Mouse (Mus musculus) E14TG2a.4 (cell line): ENCODE results near the gene Idua.

Experiments used
- H3K27me3 ChIP-seq: 2 replicates; pipeline ENCODE4 v1.6.1; 2014; ENCODE audit warnings: low read length, control low read depth; ENCODE audit not compliant: insufficient read depth
- H3K36me3 ChIP-seq: 2 replicates; pipeline ENCODE4 v1.6.1; 2014; ENCODE audit warnings: low read length, control low read depth; ENCODE audit not compliant: insufficient read depth
- H3K4me1 ChIP-seq: replicated peaks from 2 replicates; pipeline ENCODE4 v1.6.1; 2014; ENCODE audit warnings: low read depth, low read length, control low read depth
- H3K4me3 ChIP-seq: replicated peaks from 2 replicates; pipeline ENCODE4 v1.5.1; 2014; ENCODE audit warnings: mild to moderate bottlenecking, low read length
- H3K9me3 ChIP-seq: 2 replicates; pipeline ENCODE4 v1.6.1; 2014; ENCODE audit warnings: low read length, control low read depth
- CTCF ChIP-seq: conservative IDR thresholded peaks from 2 replicates; pipeline ENCODE4 v1.5.1; 2014; ENCODE audit warnings: low read length
- NANOG ChIP-seq: IDR thresholded peaks from 2 replicates; pipeline ENCODE4 v1.6.1; 2014; ENCODE audit warnings: borderline replicate concordance, low read length, mixed read lengths
- POU5F1 ChIP-seq: IDR thresholded peaks from 2 replicates; pipeline ENCODE4 v1.6.1; 2014; ENCODE audit warnings: low read length, borderline replicate concordance

Gene Idua

DNA sequence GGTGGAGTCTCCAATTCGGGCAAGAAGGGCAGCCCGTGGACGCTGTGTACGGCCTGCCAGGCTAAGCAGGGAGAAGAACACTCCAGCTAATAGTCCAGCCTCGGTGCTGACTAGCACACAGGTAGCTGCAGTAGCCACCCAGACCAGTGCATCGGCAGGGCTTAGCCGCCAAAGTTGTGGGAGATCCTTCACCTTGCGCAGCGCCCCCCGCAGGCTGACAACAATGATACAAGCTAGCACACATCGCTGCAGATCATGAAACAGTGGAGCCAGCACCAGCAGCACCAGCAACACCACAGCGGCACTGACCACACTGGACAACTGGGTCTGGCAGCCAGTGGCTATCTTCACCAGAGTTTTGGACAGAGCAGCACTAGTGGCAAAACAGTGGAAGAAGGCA is 11.6 kb downstream of the Idua start:
- Histone ChIP-seq H3K27me3 (peaks cover 11% of the 10 kb centered on the region), H3K4me1 (peaks cover 36% of the 10 kb centered on the region), H3K4me3 (no peak overlapping the region), H3K36me3 (peaks cover 17% of the 10 kb centered on the region), H3K9me3 (no peaks in the 10 kb centered on the region)
- no peak for TF ChIP-seq NANOG
- TF ChIP-seq CTCF, result peak; percentile 24

DNA sequence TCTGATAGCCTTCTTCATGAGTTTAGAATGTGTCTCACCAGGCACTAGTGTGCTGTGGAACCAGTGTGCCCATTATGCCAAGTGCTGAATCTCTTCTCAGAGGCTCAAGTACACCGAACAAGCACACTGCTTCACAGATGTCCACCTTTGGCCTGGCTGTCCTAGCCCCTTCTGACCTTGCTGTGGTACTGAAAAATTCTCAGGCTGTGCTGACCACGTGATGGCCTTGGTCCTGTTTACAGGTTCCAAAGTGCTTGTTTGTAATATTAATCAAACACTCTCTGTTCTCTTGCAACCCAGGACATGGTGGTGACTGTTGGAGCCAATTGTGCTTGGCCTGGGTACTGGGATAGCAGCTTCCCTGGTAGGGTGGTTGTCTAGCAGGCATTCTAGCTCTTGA is 14.5 kb downstream of the Idua start:
- TF ChIP-seq NANOG (no peak), CTCF (no peak)
- Histone ChIP-seq H3K4me3 (no peak overlapping the region), H3K27me3 (peaks cover 15% of the 10 kb centered on the region), H3K4me1 (peaks cover 33% of the 10 kb centered on the region), H3K36me3 (peaks cover 17% of the 10 kb centered on the region), H3K9me3 (no peaks in the 10 kb centered on the region)

DNA sequence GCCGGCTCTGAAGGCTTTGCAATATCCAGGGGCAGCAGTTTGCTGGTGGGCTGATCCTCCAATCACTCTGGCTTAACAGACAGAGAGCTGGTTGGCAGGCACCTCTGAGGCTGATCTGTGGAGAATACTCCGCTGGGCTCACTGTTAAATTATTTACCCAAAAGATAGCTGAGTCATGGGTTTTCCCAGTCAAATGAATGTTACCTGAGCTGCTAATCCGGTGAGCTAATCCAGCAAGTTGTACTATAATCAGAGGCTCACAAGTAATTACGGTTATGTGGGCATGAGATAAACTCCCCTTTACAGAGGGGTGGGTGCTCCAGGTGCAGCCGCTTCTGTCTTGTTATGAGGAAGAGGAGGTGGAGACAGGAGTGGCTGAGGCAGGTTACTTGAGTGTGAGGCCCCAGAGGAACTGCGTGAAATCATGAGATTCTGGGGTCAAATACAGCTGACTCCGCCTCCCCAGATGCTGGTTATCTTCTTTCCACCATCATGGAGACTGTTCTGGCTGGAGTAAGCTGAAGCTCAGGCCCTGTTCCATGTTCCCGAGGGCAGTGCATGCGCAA is 15.2 kb downstream of the Idua start, which contains the start of gene Slc26a1:
Gene Slc26a1 (minus strand): TSS at position 319 of the 566 bp plus-strand sequence.
- Histone ChIP-seq H3K4me1 (peaks cover 31% of the 10 kb centered on the region), H3K9me3 (no peaks in the 10 kb centered on the region), H3K27me3 (peaks cover 15% of the 10 kb centered on the region), H3K4me3 (no peak within 1 kb of the TSS), H3K36me3 (peaks cover 17% of the 10 kb centered on the region)
- no peak for TF ChIP-seq NANOG
- TF ChIP-seq POU5F1, result no peak
- TF ChIP-seq CTCF, result no peak

DNA sequence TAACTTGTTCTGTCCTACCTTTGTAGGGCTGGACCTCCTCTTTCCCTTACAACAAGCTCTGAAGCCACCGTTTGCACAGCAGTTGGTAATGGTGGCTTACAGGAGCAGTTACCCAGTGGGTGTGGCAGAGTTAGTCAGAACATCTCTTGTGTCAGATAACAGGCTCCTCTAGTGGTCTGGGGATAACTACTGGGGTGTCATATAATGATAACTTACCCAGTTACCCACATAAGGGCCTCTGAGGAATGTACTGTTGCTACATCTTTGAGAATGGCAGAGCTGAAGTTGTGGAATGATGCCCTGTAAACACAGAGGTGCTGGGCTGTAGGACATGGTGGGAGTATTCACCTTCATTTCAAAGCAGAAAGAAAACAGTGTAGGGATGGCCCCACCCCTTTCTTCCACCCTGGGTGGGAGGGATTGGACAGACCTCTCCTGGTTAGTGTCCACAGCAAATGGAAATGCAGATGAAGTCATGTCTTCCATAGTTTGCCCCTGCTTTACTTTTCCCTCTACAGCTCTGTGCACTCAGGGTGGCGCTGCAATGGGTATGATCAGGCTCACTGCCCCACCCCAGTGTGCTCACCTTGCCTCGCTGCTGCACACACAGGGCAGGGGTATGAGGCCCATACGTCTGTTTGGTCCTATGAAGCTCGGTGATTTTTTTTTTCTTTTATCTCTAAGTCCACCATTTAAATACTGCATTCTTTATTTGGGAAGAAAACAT is 16.8 kb downstream of the Idua start:
- TF ChIP-seq POU5F1 (no peak), CTCF (no peak), NANOG (no peak)
- Histone ChIP-seq H3K27me3 (peaks cover 15% of the 10 kb centered on the region), H3K4me3 (peak overlapping the region; percentile 75), H3K9me3 (no peaks in the 10 kb centered on the region), H3K4me1 (peaks cover 25% of the 10 kb centered on the region), H3K36me3 (peaks cover 12% of the 10 kb centered on the region)

DNA sequence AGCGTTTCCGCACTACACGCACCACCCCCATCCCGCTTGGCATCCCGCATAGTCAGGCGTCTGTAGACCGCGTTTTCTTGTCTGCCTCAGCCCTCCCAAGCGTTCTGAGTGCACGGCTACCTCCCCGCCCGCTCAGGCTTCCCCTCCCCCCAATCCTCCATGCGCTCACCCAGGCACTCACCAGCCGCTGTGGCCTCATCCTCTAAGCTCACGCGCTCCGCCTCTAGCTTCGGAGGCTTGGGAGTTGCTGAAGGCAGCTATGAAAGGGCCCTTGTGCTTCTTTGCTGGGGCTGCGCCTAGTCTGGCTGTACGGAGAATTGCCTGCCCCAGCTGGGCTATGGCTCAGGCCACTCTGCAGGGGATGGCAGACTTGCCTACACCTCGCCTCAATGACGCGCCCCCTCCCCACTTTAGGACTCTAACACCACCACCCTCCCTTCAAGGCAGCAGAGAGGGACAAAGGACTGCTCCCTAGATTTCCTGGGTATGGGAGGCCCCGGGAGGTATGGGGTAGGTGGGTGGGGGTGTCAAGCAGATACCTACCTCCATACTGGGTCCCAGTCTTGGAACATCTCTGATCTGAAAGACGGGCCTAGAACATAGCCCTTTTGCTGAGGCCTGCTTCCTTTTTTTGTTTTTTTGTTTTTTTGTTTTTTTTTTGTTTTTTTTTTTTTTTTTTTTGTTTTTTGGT is 17.6 kb downstream of the Idua start:
- Histone ChIP-seq H3K4me1 (peaks cover 25% of the 10 kb centered on the region), H3K27me3 (peaks cover 15% of the 10 kb centered on the region), H3K9me3 (no peaks in the 10 kb centered on the region), H3K4me3 (peak overlapping the region; percentile 75), H3K36me3 (0 out of 2 replicates have a peak, but pooled peaks cover 5% of the 10 kb centered on the region)
- TF ChIP-seq POU5F1, result no peak
- TF ChIP-seq NANOG, result no peak
- TF ChIP-seq CTCF, result no peak

DNA sequence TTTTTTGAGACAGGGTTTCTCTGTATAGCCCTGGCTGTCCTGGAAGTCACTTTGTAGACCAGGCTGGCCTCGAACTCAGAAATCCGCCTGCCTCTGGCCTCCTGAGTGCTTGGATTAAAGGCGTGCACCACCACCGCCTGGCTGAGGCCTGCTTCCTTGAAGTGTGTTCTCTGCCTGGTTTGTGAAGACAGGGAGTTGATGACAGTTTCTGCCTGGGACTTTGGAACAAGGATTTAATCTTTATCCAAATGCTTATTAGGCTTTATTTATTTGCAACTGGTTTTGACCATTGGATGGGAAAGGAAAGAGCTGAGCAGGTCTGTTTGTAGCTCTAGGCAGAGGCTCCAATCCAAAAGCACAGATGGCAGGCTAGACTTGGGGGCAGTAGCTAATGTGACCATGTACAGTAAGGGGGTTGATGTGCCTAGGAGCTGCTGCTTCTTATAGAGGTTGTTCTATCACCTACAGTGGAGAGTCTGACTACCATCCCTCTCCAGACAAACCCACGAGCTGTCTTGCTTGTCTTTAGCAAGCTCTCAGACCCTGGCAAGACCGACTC is 18.2 kb downstream of the Idua start:
- peaks cover 15% of the 10 kb centered on the region for H3K27me3 ChIP-seq
- TF ChIP-seq NANOG (no peak), CTCF (no peak), POU5F1 (no peak)
- H3K4me1 ChIP-seq, result peaks cover 25% of the 10 kb centered on the region
- H3K4me3 ChIP-seq, result no peak overlapping the region
- H3K9me3 ChIP-seq, result no peaks in the 10 kb centered on the region
- 0 out of 2 replicates have a peak, but pooled peaks cover 3% of the 10 kb centered on the region for H3K36me3 ChIP-seq

DNA sequence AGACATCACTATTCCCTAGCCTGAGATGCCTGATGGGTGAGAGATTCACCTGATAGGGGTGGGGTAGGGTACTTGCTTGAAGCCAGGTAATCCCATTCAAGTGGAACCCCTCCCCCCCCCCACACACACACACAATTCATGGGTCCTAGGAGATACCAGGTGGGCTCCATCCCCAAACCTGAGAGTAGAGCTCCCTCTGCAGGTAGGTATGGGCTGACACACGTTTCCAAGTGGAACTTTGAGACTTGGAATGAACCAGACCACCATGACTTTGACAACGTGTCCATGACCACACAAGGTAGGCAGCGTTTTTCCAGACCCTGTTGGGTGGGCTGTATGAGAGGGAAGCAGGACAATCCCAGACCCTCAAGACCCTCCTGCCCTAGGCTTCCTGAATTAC is 19.8 kb downstream of the Idua start:
- H3K36me3 ChIP-seq, result 0 out of 2 replicates have a peak, but pooled peaks cover 3% of the 10 kb centered on the region
- TF ChIP-seq CTCF (peak; percentile 29), POU5F1 (no peak)
- peaks cover 15% of the 10 kb centered on the region for H3K27me3 ChIP-seq
- H3K4me1 ChIP-seq, result peaks cover 25% of the 10 kb centered on the region
- H3K4me3 ChIP-seq, result no peak overlapping the region
- H3K9me3 ChIP-seq, result no peaks in the 10 kb centered on the region

DNA sequence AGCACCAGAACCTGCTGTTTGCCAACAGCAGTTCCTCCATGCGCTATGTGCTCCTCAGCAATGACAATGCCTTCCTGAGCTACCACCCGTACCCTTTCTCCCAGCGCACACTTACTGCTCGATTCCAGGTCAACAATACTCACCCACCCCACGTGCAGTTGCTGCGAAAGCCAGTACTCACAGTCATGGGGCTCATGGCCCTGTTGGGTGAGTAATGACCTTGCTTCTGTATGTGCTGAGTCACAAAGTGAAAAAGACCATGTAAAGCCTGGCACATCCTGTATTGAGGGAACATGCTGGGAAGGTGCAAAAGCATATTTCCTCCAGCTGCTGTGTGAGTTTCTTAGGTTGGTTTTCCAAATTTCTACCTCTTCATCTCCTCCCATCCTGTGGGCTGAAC is 20.7 kb downstream of the Idua start:
- Histone ChIP-seq H3K4me1 (peaks cover 25% of the 10 kb centered on the region), H3K9me3 (no peaks in the 10 kb centered on the region), H3K36me3 (0 out of 2 replicates have a peak, but pooled peaks cover 3% of the 10 kb centered on the region), H3K4me3 (no peak overlapping the region), H3K27me3 (peaks cover 11% of the 10 kb centered on the region)
- no peak for TF ChIP-seq CTCF
- no peak for TF ChIP-seq NANOG
